Mouse (Mus musculus): ENCODE data around the gene Dock9.
"Not testable (repeated sequence)": the region's sequence is repeated elsewhere in the genome, so short reads cannot be mapped to it uniquely, and the experiment has no call there.

The Dock9 gene

DNA sequence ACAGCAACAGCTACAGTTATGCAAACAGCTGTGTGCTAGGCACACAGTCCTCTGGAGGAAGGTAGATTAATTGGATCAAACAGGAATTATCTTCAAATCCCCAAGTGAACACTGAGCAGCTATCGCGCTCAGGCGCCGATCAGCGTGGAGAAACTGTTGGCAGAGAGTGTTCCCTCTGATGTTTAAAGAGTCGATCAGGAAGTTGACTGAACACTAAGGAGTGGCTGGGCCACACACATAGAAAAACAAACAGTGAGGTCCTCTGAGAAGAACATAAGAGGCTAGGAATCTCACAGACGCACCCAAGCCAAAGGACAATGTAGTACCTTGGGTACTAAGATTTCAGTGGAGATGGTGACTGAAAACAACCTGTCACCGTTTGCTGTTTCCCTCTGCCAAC lies 136.7 kb downstream of the Dock9 start:
- no peak for DNase-seq (ENCODE audit: low read depth, low spot score)

DNA sequence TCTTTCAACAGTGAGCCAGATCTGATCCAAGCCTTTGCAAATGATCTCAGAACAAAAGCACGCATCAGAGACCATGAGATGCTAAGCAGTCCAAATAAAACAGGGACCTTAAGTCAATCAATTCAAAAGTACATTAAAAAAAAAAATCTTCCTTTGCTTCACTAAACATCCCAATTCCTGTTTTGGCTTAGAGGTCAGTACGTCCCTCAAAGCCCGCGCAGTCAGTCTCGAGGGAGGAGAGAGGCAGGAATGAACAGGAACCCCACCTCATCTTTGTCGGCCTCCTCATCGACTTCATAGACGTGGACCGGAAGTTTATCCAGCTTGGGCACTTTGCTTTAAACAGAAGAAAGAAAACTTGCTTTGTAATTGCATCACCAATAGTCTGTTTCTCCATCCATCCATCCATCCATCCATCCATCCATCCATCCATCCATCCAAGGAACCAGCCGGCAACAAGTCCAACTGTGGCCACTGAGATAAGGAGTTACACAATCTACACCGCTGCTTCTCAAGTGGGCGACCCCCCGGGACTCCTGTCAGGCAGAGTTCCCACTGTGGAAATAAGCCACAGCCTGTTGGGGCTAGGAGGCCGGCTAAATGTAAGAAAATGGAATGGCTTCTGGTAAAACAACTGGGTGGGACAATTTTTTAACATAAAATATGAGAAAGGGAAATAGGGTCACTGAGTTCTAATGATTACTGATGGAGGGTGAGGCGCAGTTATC lies 137.3 kb downstream of the Dock9 start:
- DNase-seq (ENCODE audit: low read depth, low spot score): no peak

DNA sequence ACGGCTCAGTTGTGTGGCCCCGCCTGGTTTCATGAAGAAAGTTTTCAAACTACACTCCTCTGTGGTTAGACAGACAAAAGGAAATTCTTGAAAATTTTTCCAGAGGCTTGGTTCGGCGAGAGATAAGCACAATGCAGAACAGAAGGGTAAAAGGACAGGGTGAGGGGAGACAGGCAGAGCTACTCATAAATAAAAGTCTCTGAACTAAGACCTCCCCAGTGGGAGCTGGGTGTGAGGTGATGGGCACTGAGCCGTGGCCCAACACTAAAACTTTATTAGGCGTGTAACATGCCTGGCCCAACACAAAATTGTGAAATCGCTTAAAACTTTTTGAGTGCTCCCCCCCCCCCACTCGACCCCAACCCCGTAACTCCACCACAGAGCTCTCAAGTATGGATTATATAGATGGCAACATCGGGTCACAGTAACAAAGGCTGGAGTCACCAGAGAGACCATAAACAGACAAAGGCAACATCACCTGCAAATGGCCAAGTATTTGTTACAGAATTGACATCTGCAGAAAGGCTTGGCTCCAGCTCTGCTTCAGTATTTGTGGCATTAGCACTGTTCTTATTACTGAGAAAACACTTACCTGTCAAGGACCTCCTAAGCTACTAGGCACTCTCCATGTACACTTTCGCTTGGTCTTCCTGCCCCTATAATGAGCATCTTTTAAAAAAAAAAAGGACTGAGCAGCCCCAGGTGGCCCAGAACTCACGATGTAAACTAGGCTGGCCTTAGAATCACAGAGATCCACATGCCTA lies 138.4 kb downstream of the Dock9 start:
- DNase-seq (ENCODE audit: low read depth, low spot score): no peak

DNA sequence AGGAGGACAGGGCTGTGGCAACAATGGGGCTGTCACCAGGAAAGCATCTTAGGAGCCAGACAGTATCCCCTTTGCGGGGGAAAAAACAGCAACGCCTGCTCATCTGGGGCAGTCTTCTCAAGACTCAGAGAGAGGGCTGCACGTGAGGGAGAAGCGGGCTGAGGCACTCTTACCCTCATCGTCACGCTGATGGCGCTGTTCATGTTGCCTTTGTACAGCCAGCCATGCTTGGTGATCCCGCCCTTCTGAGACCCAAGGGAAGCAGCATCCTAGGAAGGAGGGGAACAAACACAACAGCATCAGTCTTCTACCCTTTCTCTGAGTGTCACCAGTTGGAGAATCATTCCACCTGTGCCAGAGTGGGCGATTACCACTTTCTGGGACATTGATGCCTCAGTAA lies 139.1 kb downstream of the Dock9 start:
- no peak for DNase-seq (ENCODE audit: low read depth, low spot score)

DNA sequence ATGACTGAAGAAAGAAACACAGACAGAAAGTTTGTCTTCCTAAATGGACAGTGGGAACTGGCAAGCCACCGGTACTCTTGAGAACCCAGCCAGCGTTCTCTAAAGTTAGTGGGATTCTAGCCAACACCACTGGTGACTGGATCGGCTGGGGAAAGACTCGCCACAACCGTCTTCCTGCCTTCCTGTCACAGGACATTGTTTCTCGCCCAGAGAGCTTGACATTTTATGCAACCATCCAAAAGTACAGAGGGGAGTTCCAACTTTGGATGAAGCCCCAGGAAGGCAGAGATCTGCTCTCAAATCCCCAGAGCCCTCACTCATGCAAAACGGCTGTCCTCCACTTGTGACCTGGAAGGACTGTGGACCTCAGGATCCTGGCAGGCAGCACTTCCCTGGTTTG lies 140.0 kb downstream of the Dock9 start:
- no peak for DNase-seq (ENCODE audit: low read depth, low spot score)

DNA sequence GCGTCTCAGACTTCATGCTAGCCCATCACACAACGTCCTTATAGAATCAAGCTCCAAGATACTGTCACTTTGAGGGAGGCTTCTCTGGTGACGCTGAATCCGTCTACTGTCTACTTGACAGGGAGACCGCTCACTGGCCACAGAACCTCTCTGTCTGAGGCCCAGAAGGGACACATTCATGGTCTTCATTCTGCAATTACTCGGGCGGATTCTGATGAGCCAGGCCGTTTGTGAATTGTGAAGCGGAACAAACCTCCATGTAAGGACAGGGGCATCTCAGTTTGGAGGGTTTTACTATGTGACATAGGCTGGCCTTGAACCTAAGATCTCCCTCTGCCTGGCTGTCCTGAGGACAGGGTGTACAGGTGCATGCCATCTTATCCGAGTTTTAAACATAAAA lies 140.7 kb downstream of the Dock9 start:
- no peak for DNase-seq (ENCODE audit: low read depth, low spot score)

DNA sequence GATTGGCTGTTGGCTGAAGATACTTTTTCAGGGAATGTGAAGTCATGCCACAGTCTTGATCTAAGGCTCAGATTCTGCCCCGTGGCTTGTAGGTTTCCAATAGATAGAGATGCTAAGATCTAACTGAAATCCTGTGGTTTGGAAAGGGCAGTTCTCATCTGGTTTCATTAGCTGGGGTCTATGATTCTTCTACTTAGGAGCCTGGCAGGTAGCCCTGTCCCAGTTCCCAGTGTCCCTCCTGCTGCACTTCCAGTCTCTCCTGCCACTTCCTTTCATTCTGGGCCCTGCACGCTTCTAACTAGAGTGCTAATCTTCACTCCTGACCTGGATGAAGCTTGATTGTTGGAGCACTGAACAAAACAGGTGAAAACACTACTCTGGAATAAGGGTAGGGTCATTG lies 142.7 kb downstream of the Dock9 start:
- no peak for DNase-seq (ENCODE audit: low read depth, low spot score)

DNA sequence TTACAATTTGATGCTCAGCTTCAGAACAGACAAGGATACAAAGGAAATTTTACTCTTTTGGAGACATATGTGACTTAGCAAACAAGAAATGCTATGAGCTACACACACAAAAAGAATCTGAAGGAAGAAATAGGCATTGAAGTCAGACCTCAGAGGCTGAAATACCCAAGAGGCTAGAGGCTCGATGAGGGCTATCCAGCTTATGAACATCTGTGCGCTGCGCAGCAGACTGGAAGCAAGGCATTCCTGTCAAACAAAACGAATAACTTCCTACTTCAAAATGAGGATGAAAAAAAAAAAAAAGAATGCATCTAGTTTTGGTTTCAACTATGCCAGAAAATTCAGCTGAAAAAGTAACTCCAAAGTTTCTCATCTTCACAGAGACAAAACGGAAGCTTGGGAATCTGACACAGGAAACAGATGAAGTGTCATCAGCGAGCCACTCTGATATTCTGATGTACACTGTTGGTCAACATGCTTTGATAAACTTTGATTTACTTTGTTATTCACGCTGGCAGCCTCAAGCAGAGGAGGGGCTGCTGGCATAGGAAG lies 143.1 kb downstream of the Dock9 start:
- DNase-seq (ENCODE audit: low read depth, low spot score): no peak

DNA sequence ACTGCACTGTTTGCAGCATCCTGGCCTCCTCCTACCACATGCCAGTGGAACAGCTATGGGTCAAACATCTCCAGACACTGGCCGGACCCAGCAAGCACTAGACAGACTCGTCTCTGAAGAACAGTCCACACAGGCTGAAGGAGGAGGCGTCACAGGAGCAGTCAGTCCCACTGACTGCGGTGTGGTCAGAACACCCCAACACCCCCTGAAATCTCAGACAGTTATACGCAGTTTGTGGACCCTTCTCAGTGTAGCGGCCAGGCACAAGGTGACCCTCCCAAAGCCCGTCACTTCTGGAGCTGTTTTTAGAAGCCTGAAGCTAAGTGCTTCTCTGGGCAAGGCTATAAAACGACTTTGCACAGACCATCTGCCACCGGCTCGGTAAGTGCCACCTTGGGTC lies 143.9 kb downstream of the Dock9 start:
- no peak for DNase-seq (ENCODE audit: low read depth, low spot score)

DNA sequence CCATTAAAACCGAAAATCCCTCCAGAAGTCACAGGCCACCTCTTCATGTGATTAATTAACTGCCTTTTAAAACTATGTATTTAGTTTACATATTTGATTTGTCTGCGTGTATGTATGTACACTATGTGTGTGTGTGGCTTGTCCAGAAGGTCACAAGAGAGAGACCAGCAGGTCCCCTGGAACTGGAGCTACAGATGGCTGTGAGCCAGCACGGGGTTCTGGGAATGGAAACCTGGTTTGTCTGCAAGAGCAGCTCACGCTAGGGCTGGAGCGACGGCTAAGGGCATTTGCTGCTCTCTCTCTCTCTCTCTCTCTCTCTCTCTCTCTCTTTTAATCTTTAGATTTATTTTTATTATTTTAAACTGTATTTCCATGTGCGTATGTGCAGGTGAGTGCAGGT lies 144.4 kb downstream of the Dock9 start:
- DNase-seq (ENCODE audit: low read depth, low spot score): no peak

DNA sequence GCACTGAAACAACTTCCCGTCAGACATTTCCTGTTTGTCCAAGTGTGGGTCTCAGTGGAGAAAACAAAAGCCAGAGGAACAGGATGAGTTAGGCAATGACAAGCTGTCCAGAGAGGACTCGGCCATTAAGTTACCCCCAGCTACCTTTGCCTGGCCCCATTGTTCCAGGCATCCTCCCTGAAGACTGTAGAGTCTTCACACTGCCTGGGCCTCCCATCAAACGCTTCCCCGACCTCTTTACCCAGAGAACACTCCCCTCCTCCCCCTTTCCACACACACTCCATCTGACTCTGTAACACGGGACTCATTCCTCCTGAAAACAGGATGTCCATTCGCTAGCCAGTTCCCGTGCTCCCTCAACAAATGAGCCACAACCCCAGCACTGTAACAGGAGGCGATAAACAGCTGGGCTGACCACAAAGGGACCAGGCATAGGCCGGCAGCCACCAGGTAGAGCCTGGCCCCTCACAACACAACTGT lies 149.0 kb downstream of the Dock9 start:
- DNase-seq (ENCODE audit: low read depth, low spot score): no peak

DNA sequence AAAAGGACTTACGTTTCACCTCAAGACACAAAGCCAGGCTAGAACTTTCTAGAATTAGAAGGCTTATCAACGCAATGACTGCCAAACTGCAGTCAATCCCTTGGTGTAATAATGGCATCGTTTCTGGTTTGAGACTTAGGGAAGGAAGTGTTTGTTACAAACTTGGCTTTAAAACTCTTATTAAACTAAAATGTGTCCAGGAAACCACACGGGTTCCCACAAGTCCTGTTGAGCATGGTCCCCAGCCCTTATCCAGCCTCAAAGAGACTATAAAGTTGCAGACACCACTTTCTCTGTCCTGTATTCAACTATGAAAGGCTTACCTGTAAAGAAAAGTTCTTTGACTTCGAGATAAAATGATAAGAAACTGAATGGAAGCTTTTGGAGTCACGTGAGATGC lies 149.9 kb downstream of the Dock9 start:
- no peak for DNase-seq (ENCODE audit: low read depth, low spot score)

DNA sequence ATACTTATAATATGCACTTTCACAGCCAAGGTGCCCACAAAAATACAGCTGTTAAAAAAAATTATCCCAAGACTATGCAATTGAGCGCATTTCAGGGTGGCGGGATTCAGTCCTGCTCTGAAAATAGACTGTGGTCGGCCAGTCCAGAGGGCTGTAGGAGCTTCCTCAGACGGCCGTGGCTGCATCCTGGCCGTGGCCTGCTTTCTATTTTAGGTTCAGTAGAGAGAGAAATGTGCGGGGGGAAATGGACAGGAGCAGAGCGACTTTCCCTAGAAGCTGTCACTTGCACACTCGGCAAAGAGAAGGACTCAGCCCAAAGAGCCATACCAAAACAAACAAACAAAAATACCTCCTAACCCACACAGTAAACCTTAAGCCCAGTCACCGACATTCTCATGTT lies 151.0 kb downstream of the Dock9 start:
- DNase-seq (ENCODE audit: low read depth, low spot score): no peak

DNA sequence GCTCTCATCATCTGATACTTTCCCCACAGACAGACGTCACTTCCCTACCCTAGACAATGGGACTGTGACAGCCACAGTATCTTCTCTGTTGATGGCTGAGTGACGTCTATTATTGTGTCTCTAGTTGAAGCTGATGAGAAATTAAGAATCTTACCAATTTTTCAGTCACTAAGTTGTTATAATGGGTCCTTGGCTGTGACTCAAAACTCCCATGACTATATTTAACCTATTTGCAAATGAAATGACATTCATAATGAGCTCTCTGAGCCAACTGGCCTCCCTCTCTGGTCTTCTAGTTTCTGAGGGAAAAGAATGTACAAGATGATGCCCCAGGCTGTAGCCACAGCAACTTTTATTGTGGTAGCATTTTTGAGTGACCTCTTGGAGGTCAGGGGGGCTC lies 153.3 kb downstream of the Dock9 start:
- no peak for DNase-seq (ENCODE audit: low read depth, low spot score)

DNA sequence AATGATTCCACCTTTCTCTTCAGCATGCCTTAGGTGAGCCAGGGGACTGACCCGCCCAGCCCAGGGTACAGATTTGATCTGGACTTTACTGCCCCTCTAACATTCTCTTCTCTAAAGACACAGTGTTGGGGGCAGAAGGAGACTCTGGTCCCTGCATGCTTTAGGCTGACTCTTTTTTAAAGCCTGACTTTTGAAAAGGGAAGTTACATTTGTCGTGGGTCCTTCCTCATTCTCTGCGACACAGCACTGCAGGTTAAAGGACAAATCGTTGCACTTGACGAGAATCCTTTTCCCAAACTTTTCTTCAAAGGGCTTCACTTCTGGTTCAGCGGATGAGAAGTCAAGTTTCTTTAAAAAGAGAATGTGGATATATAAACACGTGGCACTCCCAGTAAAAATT lies 156.4 kb downstream of the Dock9 start:
- no peak for DNase-seq (ENCODE audit: low read depth, low spot score)

DNA sequence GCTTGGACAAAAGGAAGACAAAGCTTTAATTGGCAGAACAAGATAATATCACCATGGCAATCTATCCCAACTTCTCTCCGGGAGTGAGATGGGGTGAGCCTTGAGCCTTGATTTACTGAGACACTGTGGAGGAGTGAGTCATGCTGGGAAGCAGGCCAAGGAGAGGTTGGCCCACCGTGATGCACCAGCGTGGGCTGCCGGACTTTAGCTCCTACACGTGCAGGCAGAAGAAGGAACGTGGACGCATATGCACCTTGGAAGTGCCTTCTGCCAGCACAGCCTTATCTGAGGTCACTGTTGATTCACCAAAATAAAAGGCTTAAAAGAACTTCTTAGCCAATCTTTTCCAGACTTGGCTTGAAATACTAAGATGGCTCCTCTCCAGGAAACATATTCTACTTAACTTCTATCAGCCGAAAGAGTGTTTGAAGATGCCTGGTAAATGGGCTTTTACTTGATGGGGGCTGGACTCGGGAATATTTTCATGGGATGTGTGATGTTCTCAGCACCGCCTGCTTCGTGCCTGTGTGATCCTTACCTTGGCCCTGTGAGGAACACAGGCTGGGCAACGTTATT lies 160.6 kb downstream of the Dock9 start:
- no peak for DNase-seq (ENCODE audit: low read depth, low spot score)

DNA sequence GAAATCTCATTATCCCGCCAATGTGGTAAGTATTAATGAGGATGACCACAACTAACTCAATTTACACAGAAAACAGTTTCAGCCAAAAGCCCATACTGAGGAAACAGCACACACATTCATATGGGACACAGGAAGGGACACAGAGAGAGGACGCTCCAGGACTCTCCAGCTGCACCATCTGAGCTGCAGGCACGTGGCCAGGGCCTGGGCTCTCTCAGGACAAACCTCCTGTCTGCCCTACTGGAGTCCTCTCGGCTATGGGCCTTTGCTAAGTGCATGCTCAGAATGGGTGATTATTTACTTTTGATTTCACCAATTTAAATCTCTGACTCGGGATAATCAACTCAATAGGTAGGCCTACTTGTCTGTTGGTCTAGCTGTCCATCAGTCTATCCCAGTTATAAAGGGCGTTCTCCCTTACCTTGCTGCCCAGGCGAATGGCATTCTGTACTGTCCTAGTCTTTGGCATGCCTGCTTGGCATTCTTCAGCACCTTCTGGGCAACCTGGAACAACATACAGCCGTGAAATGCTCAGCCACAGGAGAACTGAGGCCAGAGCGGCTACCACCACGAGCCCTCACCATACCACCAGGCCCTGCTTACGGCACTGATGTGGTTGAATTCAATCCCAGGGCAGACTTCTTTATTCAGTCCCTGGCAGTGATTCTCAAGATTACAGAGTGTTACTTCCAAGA lies 162.8 kb downstream of the Dock9 start:
- no peak for DNase-seq (ENCODE audit: low read depth, low spot score)

DNA sequence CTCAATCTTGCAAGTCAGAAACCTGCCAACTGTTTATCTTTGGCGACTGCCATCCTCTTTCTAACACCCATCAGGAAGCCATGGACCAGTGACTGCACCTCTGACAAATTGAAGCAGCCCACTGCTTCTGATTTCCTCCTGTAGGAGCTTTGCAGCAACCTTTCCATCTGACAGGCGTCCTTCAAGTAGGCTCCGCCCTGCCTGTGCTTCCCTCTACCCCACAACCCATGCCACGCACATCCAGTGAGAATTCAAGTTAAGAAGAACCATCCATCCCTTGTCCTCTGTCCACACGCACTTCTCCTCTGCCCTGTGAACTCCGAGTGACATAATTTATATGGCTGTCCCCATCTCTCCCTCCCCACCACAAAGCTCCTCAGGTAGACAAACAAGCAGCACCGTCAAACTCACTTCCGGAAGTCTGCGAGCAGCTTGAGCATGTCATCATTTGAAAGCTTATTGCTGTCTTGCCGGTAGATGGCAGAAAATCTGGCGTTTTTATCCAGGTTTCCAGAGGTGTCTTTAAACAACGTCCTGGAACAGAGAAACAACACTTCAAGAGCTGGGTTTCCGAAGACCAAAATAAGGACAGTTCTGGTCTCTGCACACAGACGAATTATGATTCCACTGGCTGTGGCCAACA lies 163.4 kb downstream of the Dock9 start:
- no peak for DNase-seq (ENCODE audit: low read depth, low spot score)

DNA sequence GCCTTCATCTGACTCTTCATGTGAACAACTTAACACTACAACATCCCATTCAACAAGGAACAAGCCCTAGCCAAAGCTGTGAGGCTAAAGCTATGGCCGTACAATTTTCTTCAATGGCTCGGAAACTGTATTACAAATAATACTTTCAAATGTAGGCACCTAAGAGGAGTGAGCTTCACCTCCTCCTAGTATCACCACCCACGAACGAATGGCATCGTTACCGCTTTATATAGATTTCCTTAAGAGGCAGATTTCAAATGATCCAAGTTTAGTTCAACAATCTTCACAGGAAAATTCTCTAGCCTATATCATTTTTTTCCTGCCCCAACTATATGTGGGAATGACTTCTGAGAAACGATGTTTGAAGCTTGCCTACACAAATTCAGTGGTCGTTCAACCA lies 165.7 kb downstream of the Dock9 start:
- DNase-seq (ENCODE audit: low read depth, low spot score): no peak

DNA sequence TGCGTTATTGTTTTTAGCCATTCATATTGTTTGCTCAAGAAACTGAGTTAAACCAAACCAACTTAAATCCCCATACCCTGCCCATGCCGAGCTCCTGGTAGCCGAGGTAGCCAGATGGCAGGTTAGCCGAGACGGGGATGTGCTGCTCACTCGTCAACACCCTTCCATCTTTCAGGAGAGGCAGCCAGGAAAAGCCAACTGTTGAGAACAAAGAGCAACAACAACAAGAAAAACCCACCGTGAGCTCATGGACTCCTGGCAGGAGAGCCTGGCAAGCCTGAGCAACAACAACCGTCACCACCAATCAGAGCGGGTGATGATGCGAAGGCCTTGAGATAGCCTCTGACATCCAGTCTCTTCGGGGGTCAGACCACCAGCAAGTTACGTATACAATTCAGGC lies 170.9 kb downstream of the Dock9 start:
- DNase-seq (ENCODE audit: low read depth, low spot score): no peak

DNA sequence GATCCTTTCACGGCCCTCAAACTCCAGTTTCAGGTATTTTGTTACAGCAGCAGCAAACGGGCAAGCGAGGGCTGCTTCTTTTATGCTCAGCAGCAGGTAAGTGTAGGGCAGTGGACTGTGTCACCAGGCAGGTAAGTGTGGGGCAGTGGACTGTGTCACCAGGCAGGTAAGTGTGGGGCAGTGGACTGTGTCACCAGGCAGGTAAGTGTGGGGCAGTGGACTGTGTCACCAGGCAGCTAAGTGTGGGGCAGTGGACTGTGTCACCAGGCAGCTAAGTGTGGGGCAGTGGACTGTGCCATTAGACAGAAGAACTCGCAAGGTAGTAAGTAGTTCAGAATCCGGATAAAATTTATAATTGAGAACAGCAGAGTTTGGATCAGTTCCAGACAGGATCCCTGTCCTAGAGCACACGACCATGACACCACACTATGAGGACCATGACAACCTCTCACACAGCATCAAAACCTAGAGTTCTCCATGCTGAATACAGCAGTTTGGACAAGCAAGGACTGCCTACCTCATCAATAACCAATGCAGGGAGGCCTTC lies 173.6 kb downstream of the Dock9 start:
- DNase-seq (ENCODE audit: low read depth, low spot score): not testable (repeated sequence)
